Mouse (Mus musculus) liver, embryonic 12.5 days (tissue): ENCODE data around the gene Cep57l1. TPM values are rescaled to one million over a fixed set of nuclear protein-coding genes. Genes with fewer than 3 reads are reported as not detected.

ENCODE experiments used
- ATAC-seq: fragments of 200-750 bp; cut with Nextera tagmentation; 2 replicates; pipeline ENCODE4 v1.8.0; 2017; ENCODE audit warnings: moderate number of reproducible peaks, mild to moderate bottlenecking, moderate library complexity
- H3K27ac ChIP-seq: fragments of 300-500 bp; sonication (generic); 2 replicates; pipeline ENCODE4 v1.5.1; 2016; ENCODE audit warnings: mild to moderate bottlenecking
- H3K27me3 ChIP-seq: fragments of 300-500 bp; sonication (generic); replicated peaks from 2 replicates; pipeline ENCODE4 v1.6.1; 2016; ENCODE audit warnings: mild to moderate bottlenecking, moderate library complexity
- H3K36me3 ChIP-seq: fragments of 300-500 bp; sonication (generic); 2 replicates; pipeline ENCODE4 v1.6.1; 2016; ENCODE audit warnings: mild to moderate bottlenecking, moderate library complexity
- H3K4me1 ChIP-seq: fragments of 300-500 bp; sonication (generic); 2 replicates; pipeline ENCODE4 v1.6.1; 2016
- H3K4me2 ChIP-seq: fragments of 300-500 bp; sonication (generic); 2 replicates; pipeline ENCODE4 v1.6.1; 2016; ENCODE audit warnings: mild to moderate bottlenecking, moderate library complexity
- H3K4me3 ChIP-seq: fragments of 300-500 bp; sonication (generic); 2 replicates; pipeline ENCODE4 v1.5.1; 2016; ENCODE audit warnings: mild to moderate bottlenecking, moderate library complexity
- H3K9ac ChIP-seq: fragments of 300-500 bp; sonication (generic); 2 replicates; pipeline ENCODE4 v1.6.1; 2016; ENCODE audit warnings: mild to moderate bottlenecking, moderate library complexity
- H3K9me3 ChIP-seq: fragments of 300-500 bp; sonication (generic); replicated peaks from 2 replicates; pipeline ENCODE4 v1.6.1; 2016; ENCODE audit warnings: mild to moderate bottlenecking, moderate library complexity
- WGBS: fragments of 180-500 bp; shearing (Covaris S2); methylation state at CpG from one replicate; pipeline ENCODE4 v1.1.7; 2016; ENCODE audit not compliant: insufficient replicate concordance; 5-methylcytosine and 5-hydroxymethylcytosine counted together
- polyA plus RNA-seq: library from polyadenylated mRNA; unstranded; fragments of >200 nt; fragmentation: Nextera tagmentation; extraction: Ambion mirVana; gene quantifications from 2 replicates; pipeline ENCODE4 v1.2.1, GENCODE M21; 2016

Gene Cep57l1
- polyA plus RNA-seq, 1 experiment from 2014 or later = 19.9 TPM

DNA sequence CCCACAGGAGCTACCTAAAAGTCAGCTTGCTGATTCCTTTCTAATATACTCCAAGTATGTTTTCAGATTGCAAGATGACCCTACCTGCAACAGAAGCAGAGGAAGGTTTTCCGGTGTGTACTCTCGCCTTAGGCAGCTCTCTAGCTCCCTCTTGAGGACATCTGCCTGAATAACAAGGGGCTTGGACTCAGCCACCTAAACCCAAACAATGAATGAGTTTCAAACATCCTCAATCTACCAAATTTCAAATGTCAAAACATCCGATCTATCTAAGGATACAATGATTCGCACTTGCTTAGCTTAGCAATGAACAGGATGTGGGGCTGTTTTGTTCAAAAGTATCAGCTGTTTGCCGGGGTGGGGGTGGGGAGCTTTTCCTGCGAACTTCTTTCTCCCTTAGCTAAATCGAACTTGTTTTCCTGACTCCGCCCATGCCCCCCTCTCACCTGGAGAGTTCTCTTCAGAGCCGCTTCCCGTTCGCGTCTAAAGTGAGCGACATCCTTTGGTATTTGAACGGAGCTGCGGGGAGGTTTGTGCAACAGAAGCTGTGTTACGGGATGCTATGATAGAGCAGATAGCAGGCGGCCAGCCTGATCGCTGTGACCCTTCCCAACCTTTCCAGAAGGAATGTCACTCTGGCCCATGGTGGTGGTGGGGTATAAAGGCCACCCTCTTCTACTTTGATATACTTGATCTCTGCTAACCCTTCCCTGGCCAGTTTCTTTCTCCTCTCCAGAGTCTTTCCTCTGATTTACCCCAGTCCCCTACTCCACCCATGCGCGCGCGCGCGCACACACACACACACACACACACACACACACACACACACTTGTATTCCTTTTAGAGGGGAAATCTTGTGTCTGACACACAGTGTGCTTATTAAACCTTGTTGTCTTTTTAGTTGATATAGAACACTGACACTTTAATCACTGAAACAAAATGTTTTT, 119.5 kb downstream of the Cep57l1 start:
- Histone ChIP-seq H3K4me3 (peak overlapping the region; percentile 41), H3K4me1 (0 out of 2 replicates have a peak, but pooled peaks cover 6% of the 10 kb centered on the region), H3K9me3 (no peaks in the 10 kb centered on the region), H3K9ac (no peak overlapping the region; the same call in 1 of the 2 replicates), H3K36me3 (no peaks in the 10 kb centered on the region), H3K27ac (no peak overlapping the region), H3K27me3 (peaks cover 15% of the 10 kb centered on the region; the same call in 1 of the 2 replicates), H3K4me2 (peak overlapping the region; percentile 65)
- WGBS = 23% methylated on average over 24 of the region's 24 CpGs
- ATAC-seq = no peak

DNA sequence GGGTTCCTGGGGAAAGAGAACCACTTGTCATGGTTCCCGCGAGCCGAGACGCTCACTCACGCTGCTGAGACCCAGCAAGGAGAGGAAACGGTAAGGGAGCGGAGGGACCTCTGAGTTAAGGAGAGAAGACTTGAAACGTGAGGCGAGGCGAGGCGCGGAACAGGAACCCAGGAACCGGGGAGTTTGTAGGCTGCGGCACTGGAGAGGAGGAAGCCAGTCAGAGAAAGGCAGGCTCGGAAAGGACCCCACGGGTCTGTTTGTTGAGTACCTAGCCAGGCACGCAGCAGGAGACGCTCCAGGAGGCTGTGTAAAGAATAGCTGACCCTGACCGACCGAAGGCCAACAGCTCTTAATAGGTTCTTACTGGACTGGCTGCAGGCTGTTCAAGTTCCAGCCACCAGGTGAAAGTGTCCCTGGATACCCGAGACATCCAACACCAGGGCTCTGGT, 125.1 kb downstream of the Cep57l1 start:
- no peak for ATAC-seq
- Histone ChIP-seq H3K4me1 (peaks cover 6% of the 10 kb centered on the region), H3K9ac (no peak overlapping the region), H3K4me3 (no peak overlapping the region; the same call in 1 of the 2 replicates), H3K4me2 (peak overlapping the region; percentile 51), H3K36me3 (no peaks in the 10 kb centered on the region), H3K27ac (no peak overlapping the region), H3K27me3 (peaks cover 26% of the 10 kb centered on the region), H3K9me3 (no peaks in the 10 kb centered on the region)
- 5% methylated on average over 21 of the region's 21 CpGs for WGBS

DNA sequence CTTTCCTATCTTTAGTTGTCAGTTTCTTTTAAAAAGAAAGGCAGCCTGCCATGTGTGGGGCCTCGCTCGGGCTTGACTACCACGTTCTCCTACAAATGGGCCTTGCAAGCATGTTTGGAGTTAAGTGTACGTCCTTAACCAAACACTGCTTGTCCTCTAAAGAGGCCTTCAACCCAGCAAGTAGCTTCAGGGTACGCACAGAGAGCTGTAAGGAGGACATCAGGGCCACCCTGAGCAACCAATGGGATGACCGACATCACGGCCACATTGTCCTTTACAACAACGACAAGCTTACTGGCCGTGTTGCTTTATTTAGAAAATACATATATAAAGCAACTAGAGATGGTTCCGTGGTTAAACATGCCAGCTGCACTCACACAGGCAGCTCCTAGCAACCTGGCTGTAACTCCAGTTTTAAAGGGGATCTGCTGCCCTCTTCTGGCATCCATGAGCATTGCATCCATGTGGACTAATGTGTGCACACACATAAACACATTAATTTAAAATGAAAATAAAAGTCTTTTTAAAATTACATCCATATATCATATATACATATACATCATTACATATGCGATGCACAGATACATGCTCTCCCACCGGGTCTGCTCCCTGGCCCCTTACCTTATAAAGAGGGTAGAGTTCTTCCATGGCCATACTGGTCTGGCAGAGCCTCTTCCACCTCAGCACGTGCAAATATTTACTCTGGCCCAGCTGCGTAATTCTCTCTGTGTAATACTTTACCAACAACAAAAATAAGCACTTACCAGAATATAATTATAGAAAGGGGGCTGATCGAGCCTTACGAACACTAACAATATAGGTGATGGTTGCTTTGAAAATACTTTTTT, 126.9 kb downstream of the Cep57l1 start:
- no peak overlapping the region for H3K9ac ChIP-seq
- H3K27me3 ChIP-seq = peaks cover 26% of the 10 kb centered on the region
- no peak overlapping the region for H3K27ac ChIP-seq
- no peak overlapping the region for H3K4me3 ChIP-seq
- H3K36me3 ChIP-seq = no peaks in the 10 kb centered on the region
- ATAC-seq = no peak
- H3K4me2 ChIP-seq = no peak overlapping the region
- WGBS = 38% methylated on average over 16 of the region's 16 CpGs
- no peaks in the 10 kb centered on the region for H3K9me3 ChIP-seq
- peaks cover 12% of the 10 kb centered on the region for H3K4me1 ChIP-seq

DNA sequence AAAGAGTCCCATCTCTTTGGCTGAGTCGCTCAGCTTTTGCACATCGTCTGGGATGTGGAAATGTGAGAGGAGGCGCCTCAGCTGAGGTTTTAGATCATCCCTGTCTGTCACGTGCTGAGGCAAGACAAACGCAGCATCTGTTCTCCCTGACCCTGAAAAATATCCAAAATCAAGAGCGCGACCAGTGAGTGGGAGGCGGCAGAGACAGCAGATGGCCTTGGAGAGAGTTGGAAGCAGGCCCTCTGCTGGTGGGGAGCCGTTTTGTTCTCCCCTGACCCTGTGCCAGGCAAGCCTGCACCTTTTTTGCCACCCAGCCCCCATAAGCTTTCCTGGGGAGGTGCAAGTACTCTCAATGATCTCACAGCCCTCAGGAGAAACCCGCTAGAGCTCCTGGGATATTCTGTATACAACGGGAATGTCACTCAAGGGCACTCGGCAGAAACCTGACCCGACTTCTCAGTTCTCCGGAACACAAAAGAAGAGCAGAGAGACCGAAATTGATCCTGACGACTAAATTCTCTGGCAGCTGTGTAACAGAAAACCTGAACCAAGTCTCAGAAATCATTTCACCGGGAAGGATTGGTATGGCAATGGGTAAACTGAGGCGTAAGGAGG, 130.8 kb downstream of the Cep57l1 start:
- Histone ChIP-seq H3K4me1 (peaks cover 5% of the 10 kb centered on the region), H3K9me3 (no peaks in the 10 kb centered on the region), H3K4me3 (0 out of 2 replicates have a peak overlapping the region, but pooled peaks have one; percentile 7), H3K9ac (no peak overlapping the region), H3K36me3 (no peaks in the 10 kb centered on the region), H3K27me3 (peaks cover 9% of the 10 kb centered on the region; the same call in 1 of the 2 replicates), H3K27ac (no peak overlapping the region), H3K4me2 (peak overlapping the region; percentile 39; the same call in 1 of the 2 replicates)
- ATAC-seq = no peak
- 33% methylated on average over 18 of the region's 18 CpGs for WGBS

DNA sequence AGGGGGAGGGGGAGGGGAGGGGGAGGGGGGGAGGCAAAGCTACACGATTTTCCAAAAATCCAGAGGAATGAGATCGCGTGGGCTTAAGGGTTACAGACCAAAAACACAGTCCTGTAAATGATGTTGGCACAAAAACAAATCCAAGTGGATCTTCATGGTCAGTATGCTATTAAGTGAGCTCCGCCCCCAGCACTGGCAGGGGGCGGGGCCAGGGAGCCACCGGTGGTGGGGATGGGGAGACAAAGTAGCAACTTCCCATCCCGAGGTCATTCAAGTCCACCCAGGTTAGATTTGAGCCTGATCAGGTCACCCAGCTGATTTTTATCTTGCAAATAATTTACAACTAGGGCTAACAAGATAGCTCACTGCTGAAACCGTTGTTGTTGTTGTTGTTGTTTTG, 132.3 kb downstream of the Cep57l1 start:
- Histone ChIP-seq H3K27ac (no peak overlapping the region), H3K27me3 (0 out of 2 replicates have a peak, but pooled peaks cover 4% of the 10 kb centered on the region), H3K36me3 (no peaks in the 10 kb centered on the region), H3K4me2 (no peak overlapping the region), H3K9me3 (no peaks in the 10 kb centered on the region), H3K9ac (no peak overlapping the region), H3K4me1 (peaks cover 5% of the 10 kb centered on the region), H3K4me3 (no peak overlapping the region)
- ATAC-seq = no peak
- WGBS = 36% methylated on average over 8 of the region's 8 CpGs

DNA sequence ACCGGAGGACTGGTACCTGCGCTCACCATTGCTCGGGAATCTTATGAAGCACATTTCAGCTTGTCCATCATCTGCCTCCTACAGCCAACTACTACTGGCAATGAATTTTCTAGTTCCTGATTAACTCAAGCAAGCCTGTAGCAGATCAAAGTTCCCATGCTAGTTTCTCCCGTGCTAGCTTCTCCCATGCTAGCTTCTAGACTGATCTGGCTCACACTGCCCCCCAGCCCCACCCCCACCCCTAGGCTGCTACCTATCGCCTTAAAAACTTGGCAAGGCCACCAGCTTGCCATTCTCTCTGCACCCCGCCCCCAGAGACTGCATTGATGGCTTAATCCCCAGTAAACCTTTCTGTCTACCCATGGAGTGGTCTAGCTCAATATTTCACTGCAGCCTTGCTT, 133.0 kb downstream of the Cep57l1 start:
- 66% methylated on average over 6 of the region's 6 CpGs for WGBS
- H3K4me3 ChIP-seq = no peak overlapping the region
- ATAC-seq = no peak

DNA sequence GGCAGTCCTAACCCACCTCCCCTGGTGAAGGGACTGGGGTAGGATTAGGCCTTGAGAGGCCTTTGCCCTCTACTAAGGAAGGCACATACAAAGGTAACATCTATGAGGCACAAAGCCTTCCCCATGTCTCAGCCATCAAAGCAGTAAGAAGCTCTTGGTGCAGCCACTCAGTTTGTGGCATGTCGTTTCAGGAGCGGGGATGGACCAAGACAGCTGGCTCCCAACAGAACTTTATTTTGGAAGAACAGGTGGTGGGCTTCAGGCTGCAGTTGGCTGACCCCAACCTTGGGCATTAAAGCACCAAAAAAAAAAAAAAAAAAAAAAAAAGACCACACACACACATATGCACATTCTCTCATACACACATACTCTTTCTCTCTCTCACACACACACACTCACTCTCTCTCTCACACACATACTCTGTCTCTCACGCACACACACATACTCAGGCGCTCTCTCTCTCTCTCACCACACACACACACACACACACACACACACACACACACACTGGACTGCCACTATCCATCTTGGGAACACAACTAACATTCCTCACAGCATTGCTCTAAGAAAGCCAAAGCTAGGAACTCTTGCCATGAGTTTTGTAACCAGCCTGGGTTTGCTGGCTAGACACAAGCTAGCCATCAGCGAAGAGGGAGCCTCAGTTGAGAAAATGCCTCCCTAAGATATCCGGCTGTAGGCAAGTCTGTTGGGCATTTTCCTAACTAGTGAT, 133.7 kb downstream of the Cep57l1 start:
- WGBS = 76% methylated on average over 6 of the region's 6 CpGs
- Histone ChIP-seq H3K27me3 (0 out of 2 replicates have a peak, but pooled peaks cover 4% of the 10 kb centered on the region), H3K4me1 (peaks cover 5% of the 10 kb centered on the region), H3K4me3 (no peak overlapping the region), H3K4me2 (no peak overlapping the region), H3K36me3 (no peaks in the 10 kb centered on the region), H3K9ac (no peak overlapping the region), H3K9me3 (no peaks in the 10 kb centered on the region), H3K27ac (no peak overlapping the region)
- ATAC-seq = no peak

More for the DNA sequence above, 133.0 kb downstream of the Cep57l1 start:
- no peaks in the 10 kb centered on the region for H3K9me3 ChIP-seq
- H3K27ac ChIP-seq = no peak overlapping the region
- H3K27me3 ChIP-seq = 0 out of 2 replicates have a peak, but pooled peaks cover 4% of the 10 kb centered on the region
- no peak overlapping the region for H3K4me2 ChIP-seq
- no peak overlapping the region for H3K9ac ChIP-seq
- peaks cover 5% of the 10 kb centered on the region for H3K4me1 ChIP-seq
- no peaks in the 10 kb centered on the region for H3K36me3 ChIP-seq

DNA sequence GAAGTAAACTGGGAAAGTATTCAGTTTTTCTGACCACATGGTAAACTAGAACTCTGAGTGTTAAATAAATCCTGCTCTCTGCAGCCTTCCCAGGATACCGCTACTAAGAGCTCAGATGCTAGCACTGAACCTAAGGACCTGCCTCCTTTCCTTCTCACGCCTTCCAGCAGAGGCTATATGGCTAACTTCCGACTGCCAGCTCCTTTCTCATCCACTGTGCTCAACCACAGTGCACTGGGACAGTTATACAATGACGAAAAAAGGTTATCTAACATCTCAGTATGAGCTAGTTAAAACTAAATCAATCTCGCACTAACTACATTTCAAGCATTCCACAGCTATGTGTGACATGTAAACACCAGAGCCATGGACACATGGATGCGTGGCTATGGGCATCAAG, 134.4 kb downstream of the Cep57l1 start:
- Histone ChIP-seq H3K9ac (no peak overlapping the region), H3K4me3 (no peak overlapping the region), H3K27ac (no peak overlapping the region), H3K4me1 (peaks cover 5% of the 10 kb centered on the region), H3K4me2 (no peak overlapping the region), H3K36me3 (no peaks in the 10 kb centered on the region), H3K27me3 (0 out of 2 replicates have a peak, but pooled peaks cover 4% of the 10 kb centered on the region), H3K9me3 (no peaks in the 10 kb centered on the region)
- WGBS = 53% methylated on average over 6 of the region's 6 CpGs
- no peak for ATAC-seq

DNA sequence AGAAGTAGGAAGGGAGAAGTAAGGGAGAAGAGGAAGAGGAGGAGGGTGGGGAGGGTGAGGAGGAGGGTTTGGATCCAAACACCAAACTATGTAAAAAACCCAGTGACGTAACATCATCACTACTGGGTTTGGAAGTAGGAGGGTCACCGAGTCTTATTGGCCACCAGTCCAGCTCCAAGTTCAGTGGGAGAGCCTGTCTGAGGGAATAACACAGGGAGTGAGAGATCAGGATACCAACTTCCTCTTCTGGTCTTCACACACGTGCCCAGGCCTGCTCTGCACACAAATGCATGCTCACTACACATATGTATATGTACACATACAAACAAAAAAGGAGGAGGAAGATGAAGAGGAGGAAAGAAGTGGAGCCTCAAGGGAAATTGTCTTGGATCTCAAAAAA, 135.3 kb downstream of the Cep57l1 start:
- Histone ChIP-seq H3K4me3 (no peak overlapping the region), H3K27ac (no peak overlapping the region), H3K4me1 (peaks cover 5% of the 10 kb centered on the region), H3K4me2 (no peak overlapping the region), H3K9ac (no peak overlapping the region), H3K9me3 (no peaks in the 10 kb centered on the region), H3K36me3 (no peaks in the 10 kb centered on the region), H3K27me3 (no peaks in the 10 kb centered on the region)
- ATAC-seq = no peak
- 54% methylated on average over 3 of the region's 3 CpGs for WGBS

DNA sequence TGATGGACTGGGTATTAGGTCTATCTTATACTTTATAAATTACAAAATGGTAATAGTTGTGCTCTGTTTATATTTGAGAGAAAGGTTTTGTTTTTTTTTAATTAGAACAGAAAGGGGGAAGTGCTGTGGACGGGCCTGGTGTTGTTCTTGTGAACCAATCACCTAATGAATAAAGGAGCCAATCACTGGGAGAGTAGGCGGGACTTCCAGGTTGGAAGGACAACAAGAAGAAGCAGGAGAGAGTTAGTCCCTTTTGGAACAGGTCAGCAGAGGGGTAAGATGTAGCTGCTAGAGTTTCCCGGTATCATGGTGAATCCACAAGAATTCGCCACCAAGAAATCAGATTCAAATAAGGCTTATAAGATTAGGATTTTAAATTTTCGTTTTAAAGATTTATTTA, 139.5 kb downstream of the Cep57l1 start:
- H3K4me3 ChIP-seq = no peak overlapping the region
- H3K4me2 ChIP-seq = no peak overlapping the region
- WGBS = 59% methylated on average over 5 of the region's 5 CpGs
- no peak for ATAC-seq
- H3K4me1 ChIP-seq = no peaks in the 10 kb centered on the region
- H3K27me3 ChIP-seq = no peaks in the 10 kb centered on the region
- H3K36me3 ChIP-seq = no peaks in the 10 kb centered on the region
- H3K9ac ChIP-seq = no peak overlapping the region
- no peak overlapping the region for H3K27ac ChIP-seq
- H3K9me3 ChIP-seq = no peaks in the 10 kb centered on the region
